Mouse (Mus musculus) heart, postnatal 0 days (tissue): ENCODE measurements around the gene Ldlrad3. TPM values are rescaled to one million over a fixed set of nuclear protein-coding genes. Genes with fewer than 3 reads are reported as not detected.
A peak's percentile ranks its signal among the peaks of the same experiment; 100 is the strongest.

Experiments used
- ATAC-seq: fragments of 200-750 bp; cut with Nextera tagmentation; 2 replicates; pipeline ENCODE4 v1.8.0; 2017; ENCODE audit warnings: low read depth, moderate number of reproducible peaks, moderate library complexity; ENCODE audit not compliant: insufficient read depth
- DNase-seq: peaks from one replicate; pipeline ENCODE4 v3.0.0-alpha.2; 2016; ENCODE audit warnings: low spot score
- H3K27ac ChIP-seq: fragments of 300-500 bp; sonication (generic); 2 replicates; pipeline ENCODE4 v1.5.1; 2014; ENCODE audit warnings: low read depth, mild to moderate bottlenecking
- H3K27me3 ChIP-seq: fragments of 300-500 bp; sonication (generic); 2 replicates; pipeline ENCODE4 v1.6.1; 2014; ENCODE audit warnings: low read length, mixed read lengths; ENCODE audit not compliant: control insufficient read depth, insufficient read depth
- H3K36me3 ChIP-seq: fragments of 300-500 bp; sonication (generic); replicated peaks from 2 replicates; pipeline ENCODE4 v1.6.1; 2014; ENCODE audit warnings: low read length, mixed read lengths; ENCODE audit not compliant: control insufficient read depth, insufficient read depth
- H3K4me1 ChIP-seq: fragments of 300-500 bp; sonication (generic); 2 replicates; pipeline ENCODE4 v1.6.1; 2014; ENCODE audit warnings: antibody characterized with exemption; ENCODE audit not compliant: control insufficient read depth, insufficient read depth
- H3K4me2 ChIP-seq: fragments of 300-500 bp; sonication (generic); 2 replicates; pipeline ENCODE4 v1.6.1; 2014; ENCODE audit warnings: low read depth, mild to moderate bottlenecking, low read length, moderate library complexity
- H3K4me3 ChIP-seq: fragments of 300-500 bp; sonication (generic); 2 replicates; pipeline ENCODE4 v1.5.1; 2014; ENCODE audit warnings: low read depth, low read length
- H3K9ac ChIP-seq: fragments of 300-500 bp; sonication (generic); replicated peaks from 2 replicates; pipeline ENCODE4 v1.6.1; 2014; ENCODE audit warnings: low read depth, low read length, mixed read lengths
- H3K9me3 ChIP-seq: fragments of 300-500 bp; sonication (generic); replicated peaks from 2 replicates; pipeline ENCODE4 v1.6.1; 2016; ENCODE audit warnings: low read length; ENCODE audit not compliant: control insufficient read depth
- CTCF ChIP-seq: IDR thresholded peaks from 2 replicates; pipeline ENCODE4 v1.5.1; 2016; ENCODE audit warnings: antibody characterized with exemption, control low read depth, low read depth
- EP300 ChIP-seq: IDR thresholded peaks from 2 replicates; pipeline ENCODE4 v1.6.1; 2016; ENCODE audit warnings: antibody characterized with exemption, low read depth
- WGBS: fragments of 180-500 bp; shearing (Covaris S2); extraction: QIAGEN DNeasy Blood & Tissue Kit; methylation state at CpG from one replicate; pipeline ENCODE4 v1.1.7; 2014; 5-methylcytosine and 5-hydroxymethylcytosine counted together
- polyA plus RNA-seq: library from polyadenylated mRNA; unstranded; fragments of >200 nt; fragmentation: Nextera tagmentation; extraction: Ambion mirVana; gene quantifications from 2 replicates; pipeline ENCODE4 v1.2.1, GENCODE M21; 2015
- total RNA-seq: library from RNA; depleted of rRNA; stranded (reverse); fragments of >200 nt; gene quantifications from 2 replicates; pipeline ENCODE4 v1.2.3, GENCODE M21; 2014; ENCODE audit warnings: low replicate concordance

Gene Ldlrad3
- total and polyA plus RNA-seq, 2 experiments from 2014 or later: 3.5 to 5.4 TPM

DNA sequence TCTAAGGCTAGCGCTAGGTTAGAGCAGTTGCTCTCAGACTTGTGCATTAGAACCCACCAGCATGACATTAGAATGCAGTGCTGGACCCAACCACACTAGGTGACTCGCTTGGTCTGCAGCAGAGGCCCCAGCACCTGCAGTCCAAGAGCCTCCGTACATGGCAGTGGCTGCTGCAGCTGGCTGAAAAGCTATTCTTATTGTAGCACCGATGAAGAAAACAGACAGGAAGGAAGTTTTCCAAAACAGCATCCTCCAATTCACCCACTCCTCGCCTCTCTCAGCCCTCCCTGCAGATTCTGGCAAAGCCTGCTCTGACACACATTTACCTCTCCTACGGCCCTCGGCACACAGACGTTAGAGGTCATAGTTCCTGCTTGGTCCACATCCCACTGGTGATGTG is 130.0 kb downstream of the Ldlrad3 start:
- H3K4me3 ChIP-seq: no peak overlapping the region
- TF ChIP-seq EP300: no peak
- TF ChIP-seq CTCF: no peak
- ATAC-seq (no peak), DNase-seq (no peak)
- peak overlapping the region; percentile 55; the same call in 1 of the 2 replicates for H3K27ac ChIP-seq
- no peaks in the 10 kb centered on the region for H3K27me3 ChIP-seq
- no peaks in the 10 kb centered on the region for H3K36me3 ChIP-seq
- H3K9ac ChIP-seq: no peak overlapping the region
- H3K4me1 ChIP-seq: peaks cover 6% of the 10 kb centered on the region; the same call in 1 of the 2 replicates
- H3K9me3 ChIP-seq: no peaks in the 10 kb centered on the region
- 72% methylated on average over 8 of the region's 8 CpGs for WGBS
- no peak overlapping the region for H3K4me2 ChIP-seq

DNA sequence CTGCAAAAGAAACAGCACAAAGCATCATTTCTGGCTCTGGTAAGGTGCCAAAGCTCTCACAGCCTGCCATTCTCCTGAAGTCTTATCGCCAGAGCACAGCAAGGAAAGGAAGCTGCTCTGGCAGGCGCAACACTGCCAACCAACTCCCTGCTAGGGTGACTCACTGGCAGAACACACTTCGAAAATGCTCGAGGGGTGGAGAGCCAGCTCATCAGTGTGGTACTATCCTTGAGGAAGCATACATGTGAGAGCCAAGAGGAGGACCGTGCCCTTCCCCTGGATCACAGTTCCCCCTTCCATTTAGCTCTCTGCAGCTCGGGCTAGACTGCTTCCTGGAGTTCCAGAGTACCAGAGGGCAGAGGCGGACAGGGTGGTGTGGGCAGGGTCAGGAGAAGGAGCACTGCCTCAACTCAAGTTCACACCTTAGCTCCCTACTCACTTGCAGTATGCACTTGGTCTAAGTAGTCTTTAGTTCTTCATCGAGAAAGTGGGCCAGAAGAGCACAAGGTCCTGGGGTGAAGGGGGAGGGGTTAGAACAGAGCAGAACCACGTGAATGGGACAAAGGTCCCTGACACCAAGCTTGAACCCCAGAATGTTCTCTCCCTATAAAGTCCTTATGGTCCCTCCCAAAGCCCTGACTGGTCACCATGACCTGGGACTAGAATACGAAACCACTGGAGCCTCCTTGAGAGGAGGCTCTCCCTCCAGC is 133.1 kb downstream of the Ldlrad3 start:
- Histone ChIP-seq H3K4me1 (peaks cover 6% of the 10 kb centered on the region; the same call in 1 of the 2 replicates), H3K4me3 (no peak overlapping the region), H3K9ac (no peak overlapping the region), H3K27ac (peak overlapping the region; percentile 28; the same call in 1 of the 2 replicates), H3K4me2 (no peak overlapping the region), H3K27me3 (no peaks in the 10 kb centered on the region), H3K9me3 (no peaks in the 10 kb centered on the region), H3K36me3 (no peaks in the 10 kb centered on the region)
- ATAC-seq: peak; percentile 91
- DNase-seq: peak; percentile 77
- 38% methylated on average over 10 of the region's 10 CpGs for WGBS
- TF ChIP-seq CTCF: no peak
- TF ChIP-seq EP300: peak; percentile 13; the same call in 1 of the 2 replicates

DNA sequence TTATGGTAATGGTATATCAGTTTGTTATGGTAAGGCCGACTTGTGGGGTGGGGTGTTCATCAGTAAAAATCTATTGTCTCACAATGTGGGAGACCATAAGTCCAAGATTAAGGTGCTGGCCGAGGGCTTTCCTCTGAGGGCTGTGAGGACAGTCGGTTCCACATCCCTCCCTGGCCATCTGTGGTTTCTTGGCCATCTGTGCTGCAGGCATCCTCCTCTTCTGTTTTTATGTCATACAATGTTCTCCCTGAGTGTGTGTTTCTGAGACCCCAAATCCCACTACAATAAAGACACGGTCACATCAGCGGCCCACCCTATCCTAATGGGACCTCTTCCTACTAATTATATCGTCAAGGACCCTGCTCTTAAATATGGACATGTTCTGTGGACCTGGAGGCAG is 133.8 kb downstream of the Ldlrad3 start:
- no peak overlapping the region for H3K9ac ChIP-seq
- H3K9me3 ChIP-seq: no peaks in the 10 kb centered on the region
- DNase-seq (no peak), ATAC-seq (no peak)
- peaks cover 6% of the 10 kb centered on the region; the same call in 1 of the 2 replicates for H3K4me1 ChIP-seq
- 91% methylated on average over 6 of the region's 6 CpGs for WGBS
- no peak for TF ChIP-seq CTCF
- TF ChIP-seq EP300: no peak
- H3K27ac ChIP-seq: no peak overlapping the region
- no peaks in the 10 kb centered on the region for H3K36me3 ChIP-seq
- no peak overlapping the region for H3K4me2 ChIP-seq
- H3K27me3 ChIP-seq: no peaks in the 10 kb centered on the region
- no peak overlapping the region for H3K4me3 ChIP-seq

DNA sequence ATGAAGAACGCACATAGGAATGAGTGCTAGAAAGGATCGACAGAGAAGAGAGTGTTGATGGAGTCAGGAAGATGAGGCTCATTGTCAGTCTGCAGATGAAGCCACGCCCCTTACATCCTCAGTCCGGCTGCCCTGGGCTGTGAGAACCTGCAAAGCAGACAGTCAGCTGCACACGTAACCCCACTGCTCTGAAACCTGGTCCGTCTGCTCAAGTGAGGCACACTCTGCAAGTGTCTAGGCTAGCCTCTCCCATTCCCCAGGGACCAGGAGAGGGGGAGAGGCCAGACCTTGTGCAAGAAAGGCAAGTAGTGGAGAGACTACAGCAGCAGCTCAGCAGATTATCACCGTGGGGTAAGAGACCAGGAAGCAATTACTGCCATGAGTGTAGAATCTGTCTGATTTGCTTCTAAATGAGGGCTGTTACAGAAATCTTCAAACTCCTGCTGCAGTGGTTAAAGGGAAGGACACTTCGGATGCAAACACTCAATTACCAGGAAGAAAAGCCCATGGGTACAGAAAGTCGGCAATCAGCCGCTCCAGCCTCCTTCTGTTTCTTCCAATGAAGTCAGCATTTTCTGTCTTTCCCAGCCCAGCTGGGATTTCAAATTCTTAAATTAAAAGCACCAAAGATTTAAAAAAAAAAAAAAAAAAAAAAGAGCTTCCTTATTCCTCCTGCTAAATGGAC is 136.2 kb downstream of the Ldlrad3 start:
- no peak overlapping the region for H3K27ac ChIP-seq
- no peak overlapping the region for H3K9ac ChIP-seq
- no peaks in the 10 kb centered on the region for H3K36me3 ChIP-seq
- DNase-seq (no peak), ATAC-seq (no peak)
- no peak overlapping the region for H3K4me2 ChIP-seq
- H3K4me1 ChIP-seq: peaks cover 6% of the 10 kb centered on the region; the same call in 1 of the 2 replicates
- no peaks in the 10 kb centered on the region for H3K9me3 ChIP-seq
- no peak for TF ChIP-seq EP300
- TF ChIP-seq CTCF: no peak
- no peak overlapping the region for H3K4me3 ChIP-seq
- H3K27me3 ChIP-seq: no peaks in the 10 kb centered on the region
- WGBS: 59% methylated on average over 10 of the region's 10 CpGs

DNA sequence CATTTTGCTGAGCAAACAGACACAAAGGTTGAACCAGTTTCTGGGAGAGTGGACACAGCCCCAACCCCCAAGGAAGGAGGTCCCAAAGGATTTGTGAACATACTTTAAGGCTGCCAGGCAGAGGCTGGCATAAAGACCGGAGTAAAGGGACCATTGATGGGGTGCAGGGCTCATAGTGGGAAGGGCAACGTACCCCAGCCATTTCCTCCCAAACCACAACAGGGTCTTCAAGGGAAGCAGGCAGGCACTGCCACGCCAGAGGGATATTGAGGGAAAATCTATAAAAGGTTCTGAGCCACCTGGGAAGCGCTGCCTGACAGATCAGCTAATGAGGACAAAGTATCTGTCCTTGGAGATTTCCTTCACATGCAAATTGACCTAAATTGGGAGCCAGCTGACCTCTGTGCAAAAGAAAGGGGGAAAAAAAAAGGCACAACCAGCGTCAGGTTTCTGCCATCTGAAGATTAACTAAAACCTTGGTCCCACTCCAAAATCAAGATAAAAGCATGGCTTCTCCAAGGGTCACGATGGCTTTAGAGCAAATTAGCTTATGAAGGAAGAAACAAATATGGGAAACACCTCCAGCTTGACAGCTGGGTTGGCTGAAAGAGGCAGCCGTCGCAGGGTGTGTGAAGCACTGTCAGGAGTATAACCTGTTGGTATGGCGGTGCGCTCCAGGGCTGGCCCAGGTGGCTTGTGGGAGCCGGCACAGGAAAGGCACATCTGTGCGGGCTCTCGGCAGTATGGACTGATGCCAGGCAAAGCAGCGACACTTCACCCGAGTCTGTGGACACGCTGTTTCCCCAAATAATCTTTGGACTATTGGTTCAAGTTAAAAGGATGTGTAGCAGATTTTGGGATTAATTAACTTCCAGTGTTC is 137.6 kb downstream of the Ldlrad3 start:
- H3K4me1 ChIP-seq: peaks cover 5% of the 10 kb centered on the region; the same call in 1 of the 2 replicates
- H3K9me3 ChIP-seq: no peaks in the 10 kb centered on the region
- H3K27ac ChIP-seq: no peak overlapping the region
- no peak overlapping the region for H3K4me3 ChIP-seq
- DNase-seq (no peak), ATAC-seq (no peak)
- H3K27me3 ChIP-seq: no peaks in the 10 kb centered on the region
- no peaks in the 10 kb centered on the region for H3K36me3 ChIP-seq
- H3K9ac ChIP-seq: no peak overlapping the region
- no peak for TF ChIP-seq CTCF
- TF ChIP-seq EP300: no peak
- H3K4me2 ChIP-seq: no peak overlapping the region
- WGBS: 87% methylated on average over 16 of the region's 16 CpGs
